Mouse (Mus musculus): Measurements from ENCODE around the gene Clic3. TPM values are rescaled to one million over a fixed set of nuclear protein-coding genes. Genes with fewer than 3 reads are reported as not detected.
A peak's percentile ranks its signal among the peaks of the same experiment; 100 is the strongest.

Gene Clic3
- polyA plus RNA-seq, 1 experiment: 17.3 TPM

- 0 out of 2 replicates have a peak, but pooled peaks cover 3% of the 10 kb centered on the region for H3K36me3 ChIP-seq (ENCODE audit: control insufficient read depth, insufficient read depth, low read length)
- TF ChIP-seq POLR2A (IDR thresholded peaks at IDR 0.05; ENCODE audit: control insufficient read depth, extremely low read depth, insufficient read depth, low read length, poor library complexity) (no peak), CTCF (IDR thresholded peaks at IDR 0.05; ENCODE audit: borderline replicate concordance, control insufficient read depth, extremely low read depth, insufficient read depth, low read length, poor library complexity) (peak; percentile 66; the same call in 1 of the 2 replicates)
- peaks cover 3% of the 10 kb centered on the region for H3K4me1 ChIP-seq (replicated peaks; ENCODE audit: control insufficient read depth, insufficient read depth, low read length)
- no peaks in the 10 kb centered on the region for H3K27me3 ChIP-seq (ENCODE audit: control insufficient read depth, insufficient read depth, low read length)
- H3K27ac ChIP-seq (ENCODE audit: control insufficient read depth, insufficient read depth, low read length): no peak overlapping the region
- WGBS: 65% methylated on average over 5 of the region's 5 CpGs
- no peak overlapping the region for H3K4me3 ChIP-seq (ENCODE audit: control insufficient read depth, insufficient read depth, low read length)
- DNase-seq: peak; percentile 55
These were observed 50.3 kb downstream of the Clic3 start for GRCm38 (mm10) chr2:25506964-25507363.

Other genes starting within 250 kb of the Clic3 start
- 105 and 115 TPM in 2 replicates for gene Nelfb, start 245.3 kb upstream of the Clic3 start, polyA plus RNA-seq (2012; rRNA removed)
- 0.12 TPM in 1 of 2 replicates, not detected in the other for gene Stpg3, start 242.2 kb upstream of the Clic3 start, polyA plus RNA-seq (2012; rRNA removed)
- 0.11 and 0.12 TPM in 2 replicates for gene Fam166a, start 238.1 kb upstream of the Clic3 start, polyA plus RNA-seq (2012; rRNA removed)
- gene Tubb4b, start 232.1 kb upstream of the Clic3 start, polyA plus RNA-seq (2012; rRNA removed): 613 and 694 TPM in 2 replicates
- gene Slc34a3, start 222.5 kb upstream of the Clic3 start, polyA plus RNA-seq (2012; rRNA removed): 0.05 and 0.15 TPM in 2 replicates
- 0.05 TPM in 1 of 2 replicates, not detected in the other for gene Rnf224, start 220.1 kb upstream of the Clic3 start, polyA plus RNA-seq (2012; rRNA removed)
- 3.6 and 4.5 TPM in 2 replicates for gene Rnf208, start 214.6 kb upstream of the Clic3 start, polyA plus RNA-seq (2012; rRNA removed)
- gene Cysrt1, start 214.4 kb upstream of the Clic3 start, polyA plus RNA-seq (2012; rRNA removed): 1.6 and 2.1 TPM in 2 replicates
- 41.1 and 43.0 TPM in 2 replicates for gene AL732309.1, start 210.0 kb upstream of the Clic3 start, polyA plus RNA-seq (2012; rRNA removed)
- gene Tmem203, start 201.4 kb upstream of the Clic3 start, polyA plus RNA-seq (2012; rRNA removed): 66.1 and 79.1 TPM in 2 replicates
- 24.4 and 25.9 TPM in 2 replicates for gene Tprn, start 194.2 kb upstream of the Clic3 start, polyA plus RNA-seq (2012; rRNA removed)
- gene Ssna1, start 184.4 kb upstream of the Clic3 start, polyA plus RNA-seq (2012; rRNA removed): 164 and 182 TPM in 2 replicates
- gene Anapc2, start 184.4 kb upstream of the Clic3 start, polyA plus RNA-seq (2012; rRNA removed): 141 and 144 TPM in 2 replicates
- gene Tmem210, start 168.7 kb upstream of the Clic3 start, polyA plus RNA-seq (2012; rRNA removed): 0.35 TPM in 1 of 2 replicates, not detected in the other
- 1.0 and 1.6 TPM in 2 replicates for gene Lrrc26, start 166.9 kb upstream of the Clic3 start, polyA plus RNA-seq (2012; rRNA removed)
- gene Grin1, start 137.7 kb upstream of the Clic3 start, polyA plus RNA-seq (2012; rRNA removed): 0.50 TPM in 2 replicates
- 23.1 and 26.3 TPM in 2 replicates for gene Man1b1, start 124.5 kb upstream of the Clic3 start, polyA plus RNA-seq (2012; rRNA removed)
- gene Dpp7, start 100.5 kb upstream of the Clic3 start, polyA plus RNA-seq (2012; rRNA removed): 24.5 and 25.6 TPM in 2 replicates
- gene Uap1l1, start 91.2 kb upstream of the Clic3 start, polyA plus RNA-seq (2012; rRNA removed): 23.0 and 24.4 TPM in 2 replicates
- 29.7 and 45.2 TPM in 2 replicates for gene Sapcd2, start 84.5 kb upstream of the Clic3 start, polyA plus RNA-seq (2012; rRNA removed)
- gene Entpd2, start 61.0 kb upstream of the Clic3 start, polyA plus RNA-seq (2012; rRNA removed): 11.7 and 14.0 TPM in 2 replicates
- gene Npdc1, start 57.5 kb upstream of the Clic3 start, polyA plus RNA-seq (2012; rRNA removed): 28.4 and 30.8 TPM in 2 replicates
- 1.9 and 2.0 TPM in 2 replicates for gene Fut7, start 33.6 kb upstream of the Clic3 start, polyA plus RNA-seq (2012; rRNA removed)
- gene Abca2, start 28.1 kb upstream of the Clic3 start, polyA plus RNA-seq (2012; rRNA removed): 86.6 and 100 TPM in 2 replicates
- gene Paxx, start 4.3 kb downstream of the Clic3 start, polyA plus RNA-seq (2012; rRNA removed): 165 and 192 TPM in 2 replicates
- gene Ptgds, start 13.2 kb downstream of the Clic3 start, polyA plus RNA-seq (2012; rRNA removed): 4.4 and 13.8 TPM in 2 replicates
- not detected in 2 replicates for gene Lcn12, start 37.1 kb downstream of the Clic3 start, polyA plus RNA-seq (2012; rRNA removed)
- gene Fbxw5, start 43.9 kb downstream of the Clic3 start, polyA plus RNA-seq (2012; rRNA removed): 59.2 and 77.5 TPM in 2 replicates
- 4.7 and 5.0 TPM in 2 replicates for gene C8g, start 44.9 kb downstream of the Clic3 start, polyA plus RNA-seq (2012; rRNA removed)
- gene Traf2, start 90.1 kb downstream of the Clic3 start, polyA plus RNA-seq (2012; rRNA removed): 47.7 and 49.9 TPM in 2 replicates
- gene Edf1, start 101.0 kb downstream of the Clic3 start, polyA plus RNA-seq (2012; rRNA removed): 142 and 152 TPM in 2 replicates
- gene Mamdc4, start 118.0 kb downstream of the Clic3 start, polyA plus RNA-seq (2012; rRNA removed): 18.9 and 25.8 TPM in 2 replicates
- 73.6 and 94.7 TPM in 2 replicates for gene Phpt1, start 118.4 kb downstream of the Clic3 start, polyA plus RNA-seq (2012; rRNA removed)
- gene Ajm1, start 124.9 kb downstream of the Clic3 start, polyA plus RNA-seq (2012; rRNA removed): 7.0 and 7.4 TPM in 2 replicates
- 83.4 and 89.6 TPM in 2 replicates for gene Rabl6, start 151.7 kb downstream of the Clic3 start, polyA plus RNA-seq (2012; rRNA removed)
- not detected in 2 replicates for gene Ccdc183, start 160.8 kb downstream of the Clic3 start, polyA plus RNA-seq (2012; rRNA removed)
- gene Tmem141, start 165.2 kb downstream of the Clic3 start, polyA plus RNA-seq (2012; rRNA removed): 4.9 and 12.3 TPM in 2 replicates
- gene Fcna, start 171.2 kb downstream of the Clic3 start, polyA plus RNA-seq (2012; rRNA removed): 7.8 TPM in 2 replicates
- 0.24 TPM in 1 of 2 replicates, not detected in the other for gene Lcn8, start 196.3 kb downstream of the Clic3 start, polyA plus RNA-seq (2012; rRNA removed)
- not detected in 2 replicates for gene Lcn5, start 201.1 kb downstream of the Clic3 start, polyA plus RNA-seq (2012; rRNA removed)
- 0.20 and 0.26 TPM in 2 replicates for gene Lcn6, start 219.9 kb downstream of the Clic3 start, polyA plus RNA-seq (2012; rRNA removed)
- gene Lcn10, start 225.9 kb downstream of the Clic3 start, polyA plus RNA-seq (2012; rRNA removed): 0.73 and 0.84 TPM in 2 replicates
- 0.45 and 0.54 TPM in 2 replicates for gene Obp2a, start 243.2 kb downstream of the Clic3 start, polyA plus RNA-seq (2012; rRNA removed)
- 36.4 and 43.2 TPM in 2 replicates for gene Bmyc, start 249.9 kb downstream of the Clic3 start, polyA plus RNA-seq (2012; rRNA removed)

Data from thymus, adult 2 months (tissue).